Mouse (Mus musculus): ENCODE results near the gene Mtf1.

DNA sequence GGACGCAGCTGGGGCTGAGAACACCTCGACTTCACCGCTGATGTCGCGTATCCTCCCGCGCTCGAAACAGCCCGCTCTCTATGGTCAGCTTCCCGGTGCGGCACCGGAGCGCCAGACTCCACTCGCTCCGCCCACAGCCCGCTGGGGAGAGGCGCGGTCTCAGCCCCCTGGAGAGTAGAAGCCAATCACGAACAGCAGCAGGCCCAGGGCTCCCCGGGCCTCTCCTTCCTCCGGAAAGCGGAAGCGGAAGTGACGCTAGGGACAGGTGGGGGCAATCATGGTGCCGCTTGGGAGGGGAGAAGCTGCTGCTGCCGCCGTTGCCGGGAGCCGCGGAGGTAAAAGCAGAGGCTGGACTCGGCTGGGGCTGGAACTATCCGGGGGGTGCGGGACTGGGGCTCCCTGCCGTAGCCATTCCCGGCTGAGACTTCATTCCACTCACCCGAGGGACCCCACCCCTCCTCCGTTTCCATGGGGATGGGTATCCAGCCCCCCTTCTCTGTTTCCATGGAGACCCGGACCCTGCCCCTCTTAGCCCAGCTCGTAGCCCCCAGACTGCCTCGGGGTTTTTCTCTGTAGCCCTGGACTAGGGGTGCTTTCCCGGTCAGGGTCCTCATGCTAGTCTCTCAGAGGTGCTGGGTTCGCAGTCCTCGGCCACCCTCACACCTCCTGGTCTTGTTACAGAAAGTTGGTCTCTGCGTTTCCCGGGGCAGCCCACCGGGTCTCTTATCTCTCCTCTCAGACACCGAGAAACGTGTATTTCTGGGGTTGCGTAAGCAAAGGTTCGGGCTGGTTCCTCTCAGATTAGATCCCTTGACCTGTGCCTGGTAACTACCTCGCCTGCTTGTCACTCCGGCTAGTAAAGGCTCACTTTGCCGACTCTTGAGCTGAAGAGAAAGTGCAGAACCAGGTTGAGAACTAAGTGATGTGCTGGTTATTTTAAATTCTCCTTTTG, 681 bp downstream of the Mtf1 start:
- TF ChIP-seq CTCF (IDR thresholded peaks at IDR 0.05; ENCODE audit: low read depth), result no peak
- TF ChIP-seq EP300 (IDR thresholded peaks at IDR 0.05; ENCODE audit: low read depth), result peak; percentile 86

Measured in liver, postnatal 0 days (tissue).